Mouse (Mus musculus) MN1 (cell line): Measurements from ENCODE around the gene Olfr1224-ps1.
"Not testable (repeated sequence)": the region's sequence is repeated elsewhere in the genome, so short reads cannot be mapped to it uniquely, and the experiment has no call there.

Experiments used
- DNase-seq: peaks from one replicate; pipeline ENCODE4 v3.0.0-alpha.2; 2016; ENCODE audit warnings: low spot score

Gene Olfr1224-ps1

GRCm38 (mm10) chr2:89163991-89164390 lies at the start of gene Olfr1224-ps1:
TSS of gene Olfr1224-ps1 (minus strand) at chr2:89164091.
- not testable (repeated sequence) for DNase-seq

- no peak for DNase-seq
Measured at GRCm38 (mm10) chr2:89199948-89200347, 36.1 kb upstream of the Olfr1224-ps1 start, which contains the start of gene Olfr1226. TSS of gene Olfr1226 (minus strand) at chr2:89200048.

DNA sequence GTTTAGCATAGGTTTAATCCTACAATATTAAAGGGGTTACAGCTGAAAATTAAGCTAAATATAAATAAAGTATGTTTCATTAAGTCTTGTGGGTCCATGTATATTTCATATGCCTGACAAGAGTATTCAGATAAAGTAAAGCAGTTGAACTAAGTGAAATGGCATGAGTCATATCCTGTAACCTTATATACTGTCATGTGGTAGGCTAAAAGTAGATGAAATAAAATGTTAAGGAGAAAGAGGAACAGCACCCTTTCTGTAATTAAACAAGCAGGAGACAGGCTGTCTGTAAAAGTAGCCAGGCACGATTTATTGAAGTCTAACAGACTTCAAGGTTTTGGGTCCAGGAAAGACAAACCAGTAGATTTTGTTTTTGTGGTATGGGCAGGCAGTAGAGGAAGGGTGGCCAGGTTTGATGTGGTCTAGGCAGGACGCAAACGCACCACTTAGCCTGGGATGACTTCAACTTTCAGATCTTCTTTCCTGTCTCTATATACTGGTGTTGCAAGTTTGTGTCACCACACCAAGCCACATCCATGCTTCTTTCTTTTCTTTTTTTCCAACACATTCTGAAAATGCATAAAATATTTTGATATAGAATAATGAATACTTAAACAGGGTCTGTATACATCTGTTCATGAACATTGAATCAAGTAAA lies 32.6 kb upstream of the Olfr1224-ps1 start:
- DNase-seq = no peak

DNA sequence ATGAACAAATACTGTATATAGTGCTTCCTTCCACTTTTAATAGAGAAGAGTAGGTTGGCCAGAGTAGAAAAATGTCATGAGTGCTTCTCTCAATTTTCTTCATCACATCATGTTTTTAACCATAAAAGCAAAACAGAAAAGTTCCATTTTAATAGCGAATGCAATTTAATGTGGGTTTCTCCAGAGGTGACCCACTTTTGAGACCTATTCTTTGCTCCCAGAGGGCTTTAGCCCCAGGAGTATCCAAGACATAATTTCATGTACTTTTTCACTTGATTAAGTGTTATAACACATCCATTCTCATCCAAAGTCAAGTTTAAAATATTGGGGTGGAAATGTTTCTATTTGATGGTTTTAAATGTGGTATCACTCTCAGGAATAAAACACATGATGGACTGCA lies 10.7 kb upstream of the Olfr1224-ps1 start, which contains the start of gene Olfr1225:
TSS of gene Olfr1225 (minus strand) at position 101 of the 400 bp plus-strand sequence.
- no peak for DNase-seq

GRCm38 (mm10) chr2:89164711-89165110 lies 820 bp upstream of the Olfr1224-ps1 start:
- DNase-seq = not testable (repeated sequence)

- DNase-seq = no peak
Measured at GRCm38 (mm10) chr2:89151460-89151859, 12.4 kb downstream of the Olfr1224-ps1 start, which contains the start of gene Olfr1223. TSS of gene Olfr1223 (minus strand) at chr2:89151560.

- DNase-seq = no peak
Measured at GRCm38 (mm10) chr2:89132954-89133353, 30.9 kb downstream of the Olfr1224-ps1 start, which contains the start of gene Olfr1222. TSS of gene Olfr1222 (minus strand) at chr2:89133054.

- no peak for DNase-seq
Measured at GRCm38 (mm10) chr2:89117183-89117582, 46.7 kb downstream of the Olfr1224-ps1 start, which contains the start of gene Olfr1221. TSS of gene Olfr1221 (minus strand) at chr2:89117283.

DNA sequence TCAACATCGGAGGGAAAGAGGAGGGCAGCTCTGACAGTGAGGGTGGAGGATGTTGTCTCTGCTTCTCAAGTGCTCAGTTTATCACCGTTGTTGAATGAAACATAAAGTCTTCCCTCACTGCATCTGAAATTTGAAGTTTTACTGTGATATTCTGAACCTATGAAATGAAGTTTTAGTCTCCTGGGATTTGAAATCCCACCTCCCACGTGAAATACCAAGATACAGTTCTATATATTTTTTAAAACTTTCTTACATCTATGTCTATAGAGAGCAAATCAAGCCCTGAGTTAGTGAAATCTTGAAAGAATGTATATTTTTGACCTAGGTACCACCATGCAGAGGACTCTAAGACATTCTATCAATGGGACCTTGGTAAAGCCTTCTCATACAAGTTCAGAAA lies 57.2 kb downstream of the Olfr1224-ps1 start, which contains the start of gene Olfr1220:
TSS of gene Olfr1220 (minus strand) at position 101 of the 400 bp plus-strand sequence.
- DNase-seq = no peak

DNA sequence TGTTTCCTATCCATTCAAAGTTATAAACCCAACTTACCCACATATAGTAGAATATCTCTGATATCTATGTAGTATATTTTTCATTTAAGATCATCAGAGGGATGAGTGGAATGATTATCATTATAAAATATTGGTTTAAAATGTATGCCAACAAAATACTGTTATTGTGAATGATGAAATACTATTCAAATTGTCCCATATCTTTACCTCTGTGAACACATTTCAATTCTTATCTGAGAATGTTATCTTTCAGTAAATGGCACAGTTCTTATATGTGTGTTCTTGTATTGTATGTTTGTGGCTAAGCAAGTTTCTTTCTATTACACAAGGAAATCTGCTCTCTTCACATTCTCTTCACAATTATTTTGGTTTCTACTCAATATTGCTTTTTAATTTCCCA lies 58.2 kb downstream of the Olfr1224-ps1 start:
- no peak for DNase-seq
